Mouse (Mus musculus): ENCODE data around the gene Chst15. TPM values are rescaled to one million over a fixed set of nuclear protein-coding genes. Genes with fewer than 3 reads are reported as not detected.

Chst15 gene
- polyA plus RNA-seq, 1 experiment from 2014 or later = 22.5 TPM

DNA sequence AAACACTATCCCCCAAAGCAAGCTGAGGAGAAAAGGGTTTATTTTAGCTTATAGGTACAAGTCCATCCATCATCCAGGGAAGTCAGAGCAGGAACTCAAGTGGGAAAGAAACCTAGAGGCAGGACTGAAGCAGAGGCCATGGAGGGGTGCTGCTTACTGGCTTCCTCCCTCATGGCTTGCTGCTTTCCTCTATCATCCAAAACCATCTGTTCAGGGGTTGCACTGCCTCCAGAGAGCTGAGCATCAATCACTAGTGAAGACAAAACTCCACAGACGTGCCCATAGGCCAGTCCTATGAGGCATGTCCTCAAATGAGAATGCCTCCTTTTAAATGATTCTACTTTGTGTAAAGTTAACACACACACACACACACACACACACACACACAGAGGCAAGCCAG, 13.2 kb upstream of the Chst15 start:
- Histone ChIP-seq H3K36me3 (no peaks in the 10 kb centered on the region), H3K27me3 (no peaks in the 10 kb centered on the region), H3K27ac (replicated peaks) (no peak overlapping the region), H3K4me3 (no peak overlapping the region), H3K4me1 (replicated peaks) (peaks cover 28% of the 10 kb centered on the region), H3K9ac (no peak overlapping the region), H3K4me2 (no peak overlapping the region), H3K9me3 (no peaks in the 10 kb centered on the region)
- no peak for ATAC-seq (ENCODE audit: low read depth)
- 29% methylated on average over 1 of the region's 1 CpGs for WGBS

- no peaks in the 10 kb centered on the region for H3K36me3 ChIP-seq
- H3K4me2 ChIP-seq = no peak overlapping the region
- 96% methylated on average over 1 of the region's 1 CpGs for WGBS
- H3K9me3 ChIP-seq = no peaks in the 10 kb centered on the region
- no peak overlapping the region for H3K27ac ChIP-seq (replicated peaks)
- no peak overlapping the region for H3K9ac ChIP-seq
- H3K27me3 ChIP-seq = no peaks in the 10 kb centered on the region
- H3K4me3 ChIP-seq = no peak overlapping the region
- H3K4me1 ChIP-seq (replicated peaks) = peaks cover 28% of the 10 kb centered on the region
- ATAC-seq (ENCODE audit: low read depth) = no peak
These were observed 11.6 kb upstream of the Chst15 start for GRCm38 (mm10) chr7:132328648-132329047.

DNA sequence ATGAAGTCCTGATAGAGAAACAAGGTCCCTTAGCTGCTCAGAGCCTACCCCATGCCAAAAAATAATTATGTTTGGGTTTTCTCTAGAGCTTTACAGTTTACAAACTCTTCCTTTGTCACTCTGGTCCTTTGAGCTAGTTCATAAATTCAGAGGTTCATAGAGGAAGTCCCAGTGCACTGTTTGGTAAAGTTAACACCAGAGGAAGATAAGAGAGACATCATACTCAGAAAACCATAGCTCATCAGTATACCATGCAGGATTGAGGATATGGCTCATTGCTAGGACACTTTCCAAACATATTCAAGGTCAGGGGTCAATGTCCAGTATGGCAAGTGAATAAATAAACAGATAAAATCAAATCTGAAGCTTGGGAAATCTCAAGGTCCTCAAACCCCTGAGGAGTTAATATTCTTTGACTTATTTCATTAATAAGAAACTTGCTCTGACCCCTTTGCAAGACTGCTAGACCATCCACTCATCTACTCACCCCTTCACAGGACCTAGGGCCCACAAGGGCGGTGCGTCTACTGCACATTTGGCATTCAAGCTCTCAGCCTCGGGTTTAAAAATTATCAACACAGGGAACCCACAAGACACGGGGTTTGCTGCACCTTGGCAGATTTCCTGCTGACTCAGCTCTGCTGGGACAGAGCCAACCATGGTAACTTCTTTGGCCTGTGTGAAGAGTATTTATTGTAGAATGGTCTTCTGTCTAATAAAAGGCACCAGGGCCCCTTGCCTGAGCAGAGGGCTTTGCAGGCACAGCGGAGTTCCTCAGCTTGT, 8.7 kb upstream of the Chst15 start:
- Histone ChIP-seq H3K4me2 (no peak overlapping the region), H3K9ac (no peak overlapping the region), H3K27me3 (no peaks in the 10 kb centered on the region), H3K9me3 (no peaks in the 10 kb centered on the region), H3K36me3 (no peaks in the 10 kb centered on the region), H3K4me1 (replicated peaks) (peaks cover 10% of the 10 kb centered on the region; the same call in 1 of the 2 replicates), H3K27ac (replicated peaks) (no peak overlapping the region), H3K4me3 (no peak overlapping the region)
- no peak for ATAC-seq (ENCODE audit: low read depth)
- 71% methylated on average over 5 of the region's 5 CpGs for WGBS

- Histone ChIP-seq H3K36me3 (no peaks in the 10 kb centered on the region), H3K9ac (no peak overlapping the region), H3K4me3 (no peak overlapping the region), H3K27me3 (no peaks in the 10 kb centered on the region), H3K27ac (replicated peaks) (no peak overlapping the region), H3K9me3 (no peaks in the 10 kb centered on the region), H3K4me1 (replicated peaks) (peaks cover 13% of the 10 kb centered on the region), H3K4me2 (no peak overlapping the region)
- ATAC-seq (ENCODE audit: low read depth) = no peak
- 78% methylated on average over 5 of the region's 5 CpGs for WGBS
These were observed 6.4 kb upstream of the Chst15 start for GRCm38 (mm10) chr7:132323430-132323829.

- Histone ChIP-seq H3K4me2 (no peak overlapping the region), H3K4me3 (no peak overlapping the region), H3K36me3 (no peaks in the 10 kb centered on the region), H3K9ac (no peak overlapping the region), H3K27ac (replicated peaks) (no peak overlapping the region), H3K9me3 (no peaks in the 10 kb centered on the region), H3K4me1 (replicated peaks) (peaks cover 26% of the 10 kb centered on the region), H3K27me3 (no peaks in the 10 kb centered on the region)
- no peak for ATAC-seq (ENCODE audit: low read depth)
- WGBS = 58% methylated on average over 2 of the region's 2 CpGs
These were observed 4.4 kb upstream of the Chst15 start for GRCm38 (mm10) chr7:132321392-132321958.

DNA sequence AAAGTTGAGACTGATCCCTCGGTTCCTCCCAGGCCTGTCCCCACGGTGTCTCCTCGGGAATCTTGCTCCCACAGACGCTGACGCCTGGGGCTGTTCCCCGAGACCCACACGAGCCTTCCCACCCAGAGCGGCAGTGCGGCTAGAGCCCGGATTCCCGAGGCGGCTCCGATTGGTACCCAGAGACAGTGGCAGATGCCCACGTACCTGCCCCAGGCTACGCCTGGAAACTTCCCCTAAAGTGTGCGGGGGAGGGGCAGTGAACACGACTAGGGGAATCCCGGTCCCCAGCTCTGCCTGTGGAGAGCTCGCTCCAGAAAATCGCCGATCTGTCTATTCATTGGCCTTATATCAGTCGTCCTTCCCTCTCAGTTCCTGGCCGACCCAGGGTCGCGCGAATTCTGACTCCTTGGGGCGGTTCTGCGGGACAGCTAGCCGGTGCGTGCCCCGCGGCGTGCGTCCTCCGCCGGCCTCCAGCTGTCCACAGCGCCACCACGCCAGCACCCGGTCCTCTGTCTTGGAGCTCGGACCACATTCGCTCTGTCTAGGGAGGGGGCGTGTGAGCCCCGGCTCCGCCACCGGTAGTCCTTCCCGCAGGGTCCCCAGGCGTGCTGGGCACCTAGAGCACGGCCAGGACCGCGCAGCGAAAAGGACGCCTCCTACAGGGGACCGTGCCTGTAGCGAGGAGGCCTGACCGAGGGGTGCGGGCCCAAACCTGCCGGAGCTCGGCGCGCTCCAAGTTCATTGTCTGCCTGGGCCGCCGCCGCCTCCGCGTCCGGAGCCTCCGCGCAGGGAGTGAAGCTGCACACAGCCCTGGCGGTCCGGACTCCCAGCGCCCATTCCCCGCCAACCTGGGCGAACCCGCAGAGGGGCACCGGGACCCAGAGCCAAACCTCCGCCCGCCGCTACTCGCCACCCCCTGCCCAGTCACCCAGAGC, 660 bp downstream of the Chst15 start:
- H3K36me3 ChIP-seq = no peaks in the 10 kb centered on the region
- peak; percentile 83 for ATAC-seq (ENCODE audit: low read depth)
- no peaks in the 10 kb centered on the region for H3K27me3 ChIP-seq
- under 1% methylated on average over 79 of the region's 79 CpGs for WGBS
- peak overlapping the region; percentile 94 for H3K9ac ChIP-seq
- peaks cover 59% of the 10 kb centered on the region for H3K4me1 ChIP-seq (replicated peaks)
- peak overlapping the region; percentile 85 for H3K4me3 ChIP-seq
- no peaks in the 10 kb centered on the region for H3K9me3 ChIP-seq
- H3K27ac ChIP-seq (replicated peaks) = peak overlapping the region; percentile 93
- peak overlapping the region; percentile 95 for H3K4me2 ChIP-seq

GRCm38 (mm10) chr7:132315149-132316091, 1.6 kb downstream of the Chst15 start:
- 1% methylated on average over 51 of the region's 51 CpGs for WGBS

GRCm38 (mm10) chr7:132312396-132312795, 4.6 kb downstream of the Chst15 start:
- H3K4me2 ChIP-seq = peak overlapping the region; percentile 95; the same call in 1 of the 2 replicates
- peaks cover 72% of the 10 kb centered on the region for H3K4me1 ChIP-seq (replicated peaks)
- 62% methylated on average over 8 of the region's 8 CpGs for WGBS
- no peak for ATAC-seq (ENCODE audit: low read depth)
- no peaks in the 10 kb centered on the region for H3K36me3 ChIP-seq
- no peak overlapping the region for H3K4me3 ChIP-seq
- H3K9ac ChIP-seq = no peak overlapping the region
- no peak overlapping the region for H3K27ac ChIP-seq (replicated peaks)
- H3K9me3 ChIP-seq = no peaks in the 10 kb centered on the region
- H3K27me3 ChIP-seq = no peaks in the 10 kb centered on the region

More at GRCm38 (mm10) chr7:132315149-132316091, 1.6 kb downstream of the Chst15 start:
- Histone ChIP-seq H3K4me3 (peak overlapping the region; percentile 85), H3K27ac (replicated peaks) (peak overlapping the region; percentile 93), H3K4me2 (peak overlapping the region; percentile 95), H3K36me3 (no peaks in the 10 kb centered on the region), H3K4me1 (replicated peaks) (peaks cover 65% of the 10 kb centered on the region), H3K9me3 (no peaks in the 10 kb centered on the region), H3K27me3 (no peaks in the 10 kb centered on the region), H3K9ac (peak overlapping the region; percentile 94)
- ATAC-seq (ENCODE audit: low read depth) = peak; percentile 67

DNA sequence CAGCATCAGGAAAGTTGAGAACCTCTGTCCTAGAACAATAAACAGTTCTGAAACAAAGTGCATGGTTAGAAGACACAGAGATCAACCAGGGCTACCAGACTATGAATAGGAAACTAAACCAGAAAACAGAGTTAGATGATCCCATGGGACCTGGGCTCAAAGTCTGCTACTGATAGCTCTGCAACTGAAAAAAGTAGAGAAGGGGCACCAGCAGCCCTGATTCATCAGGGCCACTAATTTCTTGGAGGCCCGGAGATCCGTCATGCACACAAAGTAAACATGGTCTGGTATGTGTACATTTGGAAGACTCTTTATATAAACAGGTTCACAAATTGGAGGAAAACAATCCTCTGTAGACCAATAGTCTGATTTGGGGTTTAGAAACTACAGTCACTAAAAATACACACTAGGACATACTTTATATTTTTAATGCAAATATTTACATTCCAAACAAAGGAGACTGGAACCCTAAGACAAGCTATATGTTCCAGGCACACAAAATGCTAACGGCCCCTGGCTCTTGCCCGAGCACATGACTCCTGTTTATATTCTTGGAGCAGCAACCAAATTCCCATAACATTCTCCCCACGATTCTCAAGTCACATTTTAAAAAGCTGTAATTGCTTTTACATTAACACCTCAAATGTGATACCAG, 8.4 kb downstream of the Chst15 start:
- no peak overlapping the region for H3K9ac ChIP-seq
- H3K9me3 ChIP-seq = no peaks in the 10 kb centered on the region
- ATAC-seq (ENCODE audit: low read depth) = no peak
- no peak overlapping the region for H3K27ac ChIP-seq (replicated peaks)
- H3K4me1 ChIP-seq (replicated peaks) = peaks cover 75% of the 10 kb centered on the region
- H3K4me2 ChIP-seq = no peak overlapping the region
- H3K36me3 ChIP-seq = no peaks in the 10 kb centered on the region
- H3K27me3 ChIP-seq = no peaks in the 10 kb centered on the region
- WGBS = 71% methylated on average over 5 of the region's 5 CpGs
- H3K4me3 ChIP-seq = no peak overlapping the region

DNA sequence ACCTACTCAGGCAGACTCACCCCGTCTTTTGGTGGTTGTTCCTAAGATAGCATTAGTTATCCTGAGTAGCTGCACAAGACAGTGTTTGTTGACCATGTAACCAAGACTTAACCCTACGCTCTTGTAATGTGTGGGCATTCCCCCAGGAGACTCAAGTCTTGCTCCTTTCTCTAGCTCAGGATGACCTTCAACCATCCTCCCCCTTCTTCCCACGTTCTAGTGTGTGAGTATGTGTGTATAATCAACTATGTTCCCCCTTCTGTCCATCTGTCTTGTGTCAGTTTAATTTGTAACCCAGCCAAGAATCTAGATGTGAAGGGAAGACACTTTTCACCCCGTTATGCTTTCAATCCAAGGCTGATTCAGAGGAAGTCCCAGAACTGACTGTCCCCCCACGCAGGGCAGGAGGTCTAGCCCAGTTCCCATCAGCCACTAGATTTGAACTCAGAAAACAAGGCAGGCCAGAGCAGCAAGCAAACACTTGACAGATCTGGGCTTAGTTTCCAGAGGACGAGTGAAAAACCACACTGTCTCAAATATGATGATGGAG, 9.2 kb downstream of the Chst15 start:
- no peak overlapping the region for H3K27ac ChIP-seq (replicated peaks)
- WGBS = 73% methylated on average over 6 of the region's 6 CpGs
- no peaks in the 10 kb centered on the region for H3K27me3 ChIP-seq
- no peak for ATAC-seq (ENCODE audit: low read depth)
- H3K9ac ChIP-seq = no peak overlapping the region
- H3K4me1 ChIP-seq (replicated peaks) = peaks cover 73% of the 10 kb centered on the region
- no peak overlapping the region for H3K4me2 ChIP-seq
- no peaks in the 10 kb centered on the region for H3K36me3 ChIP-seq
- H3K9me3 ChIP-seq = no peaks in the 10 kb centered on the region
- H3K4me3 ChIP-seq = no peak overlapping the region

Data from neural tube, embryonic 13.5 days (tissue).